Mouse (Mus musculus): ENCODE measurements around the gene Gfy. TPM values are rescaled to one million over a fixed set of nuclear protein-coding genes. Genes with fewer than 3 reads are reported as not detected.
A peak's percentile ranks its signal among the peaks of the same experiment; 100 is the strongest.

The Gfy gene
- under 1 TPM; 0.26 to 0.40 TPM for total RNA-seq (2021)
- long read RNA-seq, experiment 1 = 0 reads
- long read RNA-seq, experiment 2 = 0 reads

GRCm38 (mm10) chr7:45179469-45179868 is at the start of gene Gfy:
Gene Gfy, minus strand, starts transcription at chr7:45179569.
- no peak for DNase-seq (ENCODE audit: low spot score in 2 of 2)

- DNase-seq (ENCODE audit: low spot score in 2 of 2) = no peak
Observed at GRCm38 (mm10) chr7:45229046-45229445, 49.7 kb upstream of the Gfy start.

GRCm38 (mm10) chr7:45228548-45228947 is 49.2 kb upstream of the Gfy start:
- no peak for DNase-seq (ENCODE audit: low spot score in 2 of 2)

- no peak for DNase-seq (ENCODE audit: low spot score in 2 of 2)
Observed at GRCm38 (mm10) chr7:45226421-45226820, 47.1 kb upstream of the Gfy start.

- DNase-seq (ENCODE audit: low spot score in 2 of 2) = no peak
Observed at GRCm38 (mm10) chr7:45224826-45225225, 45.5 kb upstream of the Gfy start.

GRCm38 (mm10) chr7:45221680-45222079 is 42.3 kb upstream of the Gfy start:
- DNase-seq (ENCODE audit: low spot score in 2 of 2) = no peak

GRCm38 (mm10) chr7:45216442-45217183 is 37.2 kb upstream of the Gfy start:
- DNase-seq (ENCODE audit: low spot score in 2 of 2) = no peak

- no peak for DNase-seq (ENCODE audit: low spot score in 2 of 2)
Observed at GRCm38 (mm10) chr7:45215673-45216441, 36.5 kb upstream of the Gfy start, which contains the start of gene Tead2. Gene Tead2, plus strand, starts transcription at chr7:45215753.

- no peak for DNase-seq (ENCODE audit: low spot score in 2 of 2)
Observed at GRCm38 (mm10) chr7:45213708-45214107, 34.3 kb upstream of the Gfy start.

GRCm38 (mm10) chr7:45212356-45212755 is 33.0 kb upstream of the Gfy start:
- no peak for DNase-seq (ENCODE audit: low spot score in 2 of 2)

- DNase-seq (ENCODE audit: low spot score in 2 of 2) = no peak
Observed at GRCm38 (mm10) chr7:45211851-45212251, 32.5 kb upstream of the Gfy start, which contains the start of gene Dkkl1. Gene Dkkl1, minus strand, starts transcription at chr7:45212147.

GRCm38 (mm10) chr7:45211070-45211469 is 31.7 kb upstream of the Gfy start:
- no peak for DNase-seq (ENCODE audit: low spot score in 2 of 2)

GRCm38 (mm10) chr7:45208260-45208659 is 28.9 kb upstream of the Gfy start:
- no peak for DNase-seq (ENCODE audit: low spot score in 2 of 2)

- peak; percentile 87 to 91 for DNase-seq (ENCODE audit: low spot score in 2 of 2)
Observed at GRCm38 (mm10) chr7:45204380-45205143, 25.2 kb upstream of the Gfy start, which contains the start of gene Ccdc155. Gene Ccdc155, minus strand, starts transcription at chr7:45204892.

- no peak for DNase-seq (ENCODE audit: low spot score in 2 of 2)
Observed at GRCm38 (mm10) chr7:45202654-45203053, 23.3 kb upstream of the Gfy start.

GRCm38 (mm10) chr7:45198961-45199360 is 19.6 kb upstream of the Gfy start:
- DNase-seq (ENCODE audit: low spot score in 2 of 2) = peak in 1 of 2 experiments; percentile 67

- peak; percentile 71 to 75 for DNase-seq (ENCODE audit: low spot score in 2 of 2)
Observed at GRCm38 (mm10) chr7:45198435-45198834, 19.1 kb upstream of the Gfy start.

- DNase-seq (ENCODE audit: low spot score in 2 of 2) = no peak
Observed at GRCm38 (mm10) chr7:45196994-45197393, 17.6 kb upstream of the Gfy start.

- DNase-seq (ENCODE audit: low spot score in 2 of 2) = no peak
Observed at GRCm38 (mm10) chr7:45196176-45196535, 16.8 kb upstream of the Gfy start.

GRCm38 (mm10) chr7:45195341-45196175 is 16.2 kb upstream of the Gfy start:
- no peak for DNase-seq (ENCODE audit: low spot score in 2 of 2)
